ENCODE assay signal across 14 mouse cellular contexts in genomic region chr3:145743050-145743449, GRCm38 (mm10). TPM values are rescaled to one million over a fixed set of nuclear protein-coding genes. Genes with fewer than 3 reads are reported as not detected.
DNase-seq lines count a peak whose midpoint lies in the region; ATAC-seq and TF ChIP-seq lines count a peak whose summit lies in the region.
"Had no signal": no experiment of that assay in that cellular context is flagged by ENCODE, and none has a peak within 500 bp of the region (broad histone marks: within the 10 kb centered on the region; RNA-seq: fewer than 3 reads in every experiment).

No protein-coding gene starts in this region.

- no peak for ATAC-seq in heart, embryonic 14.5 days (ENCODE audit: insufficient number of reproducible peaks, insufficient read depth, low FRiP score, low read depth)
- ATAC-seq in forebrain, embryonic 14.5 days: peak; percentile 86

- H3K9me3 ChIP-seq in heart, embryonic 14.5 days (ENCODE audit: control insufficient read depth, low read length): no peaks in the 10 kb centered on the region
- H3K9me3 ChIP-seq in CH12.LX (replicated peaks; ENCODE audit: low read length): no peaks in the 10 kb centered on the region
- no peaks in the 10 kb centered on the region for H3K9me3 ChIP-seq in forebrain, embryonic 14.5 days (replicated peaks; ENCODE audit: control insufficient read depth, low read length)
- H3K9me3 ChIP-seq: liver, embryonic 13.5 days had no signal

- no peaks in the 10 kb centered on the region for H3K27me3 ChIP-seq in heart, embryonic 14.5 days (ENCODE audit: control insufficient read depth, insufficient read depth, low read length)
- H3K27me3 ChIP-seq in CH12.LX (replicated peaks): no peaks in the 10 kb centered on the region
- H3K27me3 ChIP-seq in forebrain, embryonic 14.5 days (replicated peaks; ENCODE audit: control insufficient read depth, insufficient read depth, low read length): no peaks in the 10 kb centered on the region
- H3K27me3 ChIP-seq: liver, embryonic 13.5 days had no signal

- dilution Hi-C loops in CH12.LX (cut with MboI; ENCODE audit: extremely low pct_ligation_motif_present, extremely low pct_unique_long_range_greater_than_20kb, low sequenced_read_pairs): no loop called here

- H3K79me2 ChIP-seq in CH12.LX (replicated peaks; ENCODE audit: control insufficient read depth, extremely low read depth, insufficient read depth, poor library complexity, severe bottlenecking): no peaks in the 10 kb centered on the region

- in situ Hi-C loops in CH12.LX (cut with MboI; ENCODE audit: low pct_ligation_motif_present, low pct_unique_long_range_greater_than_20kb, low sequenced_read_pairs): no loop called here

- H3K4me1 ChIP-seq in heart, embryonic 14.5 days (ENCODE audit: control insufficient read depth in 2 of 2, insufficient read depth in 2 of 2, low read length in 2 of 2): peaks cover 0 to 7% of the 10 kb centered on the region in 2 experiments; a peak in 2 of 4 replicates
- H3K4me1 ChIP-seq in CH12.LX (ENCODE audit: control insufficient read depth in 1 of 2, insufficient read depth in 2 of 2): peaks cover 0 to 7% of the 10 kb centered on the region in 2 experiments; a peak in 2 of 4 replicates
- H3K4me1 ChIP-seq in forebrain, embryonic 14.5 days (ENCODE audit: control insufficient read depth, insufficient read depth, low read length): 0 out of 2 replicates have a peak, but pooled peaks cover 7% of the 10 kb centered on the region

- TF ChIP-seq CTCF in CH12.LX (conservative IDR thresholded peaks at IDR 0.05 in 1 of 2, IDR thresholded peaks at IDR 0.05 in 1 of 2; ENCODE audit: low read depth in 2 of 2, low read length in 2 of 2): no peak

- no peak overlapping the region for H3K27ac ChIP-seq in heart, embryonic 14.5 days (replicated peaks in 1 of 2; ENCODE audit: control insufficient read depth in 1 of 2, insufficient read depth in 1 of 2, low read depth in 2 of 2, low read length in 2 of 2)
- H3K27ac ChIP-seq in CH12.LX (ENCODE audit: insufficient read depth, low read depth): no peak overlapping the region
- H3K27ac ChIP-seq in forebrain, embryonic 14.5 days (ENCODE audit: low read depth, low read length): no peak overlapping the region
- H3K27ac ChIP-seq: liver, embryonic 13.5 days had no signal

- H3K4me2 ChIP-seq in heart, embryonic 14.5 days (ENCODE audit: low read length): peak overlapping the region; percentile 35
- H3K4me2 ChIP-seq in CH12.LX (ENCODE audit: insufficient read depth, low read depth, poor library complexity, severe bottlenecking): peak overlapping the region; percentile 49
- no peak overlapping the region for H3K4me2 ChIP-seq in forebrain, embryonic 14.5 days (ENCODE audit: low read length)
- H3K4me2 ChIP-seq: liver, embryonic 13.5 days had no signal

- H3K9ac ChIP-seq in heart, embryonic 14.5 days (ENCODE audit: low read length): no peak overlapping the region
- no peak overlapping the region for H3K9ac ChIP-seq in CH12.LX (ENCODE audit: insufficient read depth, low read depth)
- H3K9ac ChIP-seq in forebrain, embryonic 14.5 days (ENCODE audit: low read length): no peak overlapping the region
- H3K9ac ChIP-seq: liver, embryonic 13.5 days had no signal

- no peaks in the 10 kb centered on the region for H3K36me3 ChIP-seq in heart, embryonic 14.5 days (ENCODE audit: control insufficient read depth, insufficient read depth, low read length)
- H3K36me3 ChIP-seq in CH12.LX (replicated peaks in 1 of 2; ENCODE audit: control insufficient read depth in 1 of 2, insufficient read depth in 1 of 2, low read length in 1 of 2): no peaks in the 10 kb centered on the region
- no peaks in the 10 kb centered on the region for H3K36me3 ChIP-seq in forebrain, embryonic 14.5 days (ENCODE audit: control insufficient read depth, insufficient read depth, low read length)
- H3K36me3 ChIP-seq: liver, embryonic 13.5 days had no signal

- 43% methylated on average over 9 of the region's 9 CpGs for WGBS in heart, embryonic 14.5 days
- WGBS in forebrain, embryonic 14.5 days: 28% methylated on average over 9 of the region's 9 CpGs

- H3K4me3 ChIP-seq in heart, embryonic 14.5 days (ENCODE audit: control insufficient read depth in 1 of 2, insufficient read depth in 1 of 2, low read depth in 1 of 2, low read length in 2 of 2): no peak overlapping the region
- H3K4me3 ChIP-seq in CH12.LX (replicated peaks in 1 of 3; ENCODE audit: low read depth in 2 of 3, low read length in 2 of 3, poor library complexity in 1 of 3): peak overlapping the region in 1 of 3 experiments; percentile 0
- H3K4me3 ChIP-seq in forebrain, embryonic 14.5 days (ENCODE audit: low read depth, low read length): no peak overlapping the region
- H3K4me3 ChIP-seq: liver, embryonic 13.5 days had no signal

- TF ChIP-seq RAD21 in CH12.LX (IDR thresholded peaks at IDR 0.05; ENCODE audit: low read depth, low read length): no peak

- no peak for DNase-seq in heart, adult 9 months (ENCODE audit: low spot score in 2 of 2)
- DNase-seq in CH12.LX (ENCODE audit: extremely low read depth): peak; percentile 30
- DNase-seq in forebrain, embryonic 14.5 days (ENCODE audit: low spot score): peak; percentile 67
- DNase-seq in layer of hippocampus, adult 9-11 months: peak; percentile 54
- no peak for DNase-seq in thymus, postnatal 10 days (ENCODE audit: low spot score in 2 of 2)
- no peak for DNase-seq in adrenal gland, adult 2 months
- DNase-seq in frontal cortex, postnatal 25 days (ENCODE audit: low spot score in 2 of 2): no peak
- DNase-seq: gastrocnemius, postnatal 36 days; heart, postnatal 36 days; kidney, adult 8-10 months; liver, embryonic 13.5 days; right cerebral cortex, postnatal 14 days; thymus, postnatal 25 days had no signal

- TF ChIP-seq EP300 in CH12.LX (IDR thresholded peaks at IDR 0.05; ENCODE audit: low read length): no peak

- no peak for TF ChIP-seq POLR2A in CH12.LX (IDR thresholded peaks at IDR 0.05; ENCODE audit: low read depth, low read length)

TF ChIP-seq in CH12.LX, 34 proteins besides CTCF, POLR2A, EP300 and RAD21:
- TF ChIP-seq MYC (IDR thresholded peaks at IDR 0.05; ENCODE audit: low read depth, low read length) (peak; percentile 67; the same call in 1 of the 2 replicates), JUN (IDR thresholded peaks at IDR 0.05; ENCODE audit: insufficient read depth, low read depth, low read length) (no peak), MAX (IDR thresholded peaks at IDR 0.05; ENCODE audit: low read length) (peak; percentile 76)

RNA-seq across cellular contexts. Expression of gene Ddah1, which starts 15.4 kb away (rescaled TPM):
- 23.9 and 28.9 TPM in 2 replicates for polyA plus RNA-seq in heart, embryonic 14.5 days (2014; fragmentation: Nextera tagmentation; extraction: Ambion mirVana)
- total RNA-seq in CH12.LX (2012; rRNA removed) (not detected in 2 replicates), CH12.LX (2014; rRNA removed) (not detected in 2 replicates)
- not detected in 2 replicates for polyA plus RNA-seq in CH12.LX (2012; ENCODE audit: insufficient read length, low read depth)
- polyA plus RNA-seq in forebrain, embryonic 14.5 days (2014; fragmentation: Nextera tagmentation; extraction: Ambion mirVana): 129 and 147 TPM in 2 replicates
- total RNA-seq in adrenal gland, adult 2 months (2021): 1 to 10 TPM; 1.8 to 3.6 TPM
- 1.1 and 1.5 TPM in 2 replicates for polyA plus RNA-seq in adrenal gland, adult 2 months (2012; rRNA removed)

Comparison
In these comparisons a context has a peak if more than half of its experiments do, and no peak if none do; other contexts are left out.
1. DNase-seq: peak in CH12.LX (single experiment), forebrain, embryonic 14.5 days (single experiment) and layer of hippocampus, adult 9-11 months (single experiment); none in heart, adult 9 months (0 of 2), thymus, postnatal 10 days (0 of 2), adrenal gland, adult 2 months (single experiment) and frontal cortex, postnatal 25 days (0 of 2).